Mouse (Mus musculus) lung, embryonic 15.5 days (tissue): ENCODE results near the gene Phka1. TPM values are rescaled to one million over a fixed set of nuclear protein-coding genes. Genes with fewer than 3 reads are reported as not detected.
"Not testable (repeated sequence)": the region's sequence is repeated elsewhere in the genome, so short reads cannot be mapped to it uniquely, and the experiment has no call there.

ENCODE experiments used
- ATAC-seq: fragments of 200-750 bp; cut with Nextera tagmentation; 2 replicates; pipeline ENCODE4 v1.8.0; 2017; ENCODE audit warnings: moderate number of reproducible peaks, borderline replicate concordance; ENCODE audit not compliant: low FRiP score, low TSS enrichment; ENCODE audit errors: extremely low read depth
- H3K27ac ChIP-seq: fragments of 300-500 bp; sonication (generic); 2 replicates; pipeline ENCODE4 v1.5.1; 2015; ENCODE audit warnings: moderate library complexity, mild to moderate bottlenecking, inconsistent platforms
- H3K27me3 ChIP-seq: fragments of 300-500 bp; sonication (generic); 2 replicates; pipeline ENCODE4 v1.6.1; 2015; ENCODE audit warnings: inconsistent platforms
- H3K36me3 ChIP-seq: fragments of 300-500 bp; sonication (generic); 2 replicates; pipeline ENCODE4 v1.6.1; 2015; ENCODE audit warnings: inconsistent platforms
- H3K4me1 ChIP-seq: fragments of 300-500 bp; sonication (generic); 2 replicates; pipeline ENCODE4 v1.6.1; 2015; ENCODE audit warnings: inconsistent platforms
- H3K4me2 ChIP-seq: fragments of 300-500 bp; sonication (generic); 2 replicates; pipeline ENCODE4 v1.6.1; 2015; ENCODE audit warnings: inconsistent platforms, mild to moderate bottlenecking, moderate library complexity
- H3K4me3 ChIP-seq: fragments of 300-500 bp; sonication (generic); 2 replicates; pipeline ENCODE4 v1.5.1; 2015; ENCODE audit warnings: mild to moderate bottlenecking, inconsistent platforms
- H3K9ac ChIP-seq: fragments of 300-500 bp; sonication (generic); 2 replicates; pipeline ENCODE4 v1.6.1; 2015; ENCODE audit warnings: inconsistent platforms
- H3K9me3 ChIP-seq: fragments of 300-500 bp; sonication (generic); 2 replicates; pipeline ENCODE4 v1.6.1; 2016; ENCODE audit warnings: inconsistent platforms
- WGBS: fragments of 180-500 bp; shearing (Covaris S2); methylation state at CpG from one replicate; pipeline ENCODE4 v1.1.7; 2015; 5-methylcytosine and 5-hydroxymethylcytosine counted together
- polyA plus RNA-seq: library from polyadenylated mRNA; unstranded; fragments of >200 nt; fragmentation: Nextera tagmentation; extraction: Ambion mirVana; gene quantifications from 2 replicates; pipeline ENCODE4 v1.2.1, GENCODE M21; 2015

The Phka1 gene
- polyA plus RNA-seq = 9.0 and 11.2 TPM in 2 replicates

- H3K36me3 ChIP-seq = no peaks in the 10 kb centered on the region
- ATAC-seq = peak; percentile 92
- peak within 1 kb of the TSS; percentile 45 for H3K9ac ChIP-seq
- peak within 1 kb of the TSS; percentile 61 for H3K4me2 ChIP-seq
- WGBS = 12% methylated on average over 60 of the region's 60 CpGs
- H3K27me3 ChIP-seq = peaks cover 13% of the 10 kb centered on the region
- H3K27ac ChIP-seq = no peak within 1 kb of the TSS
- H3K9me3 ChIP-seq = no peaks in the 10 kb centered on the region
- H3K4me3 ChIP-seq = peak within 1 kb of the TSS; percentile 58
- no peaks in the 10 kb centered on the region for H3K4me1 ChIP-seq
These were observed at the start of gene Phka1 for GRCm38 (mm10) chrX:102643823-102644572. Gene Phka1, minus strand, starts transcription at chrX:102644246.

GRCm38 (mm10) chrX:102689252-102689651 lies 45.2 kb upstream of the Phka1 start:
- not testable (repeated sequence) for H3K4me3 ChIP-seq, ATAC-seq, H3K9me3 ChIP-seq, H3K36me3 ChIP-seq, H3K4me1 ChIP-seq, H3K27ac ChIP-seq, H3K9ac ChIP-seq, H3K27me3 ChIP-seq, H3K4me2 ChIP-seq
- 8% methylated on average over 4 of the region's 4 CpGs for WGBS

DNA sequence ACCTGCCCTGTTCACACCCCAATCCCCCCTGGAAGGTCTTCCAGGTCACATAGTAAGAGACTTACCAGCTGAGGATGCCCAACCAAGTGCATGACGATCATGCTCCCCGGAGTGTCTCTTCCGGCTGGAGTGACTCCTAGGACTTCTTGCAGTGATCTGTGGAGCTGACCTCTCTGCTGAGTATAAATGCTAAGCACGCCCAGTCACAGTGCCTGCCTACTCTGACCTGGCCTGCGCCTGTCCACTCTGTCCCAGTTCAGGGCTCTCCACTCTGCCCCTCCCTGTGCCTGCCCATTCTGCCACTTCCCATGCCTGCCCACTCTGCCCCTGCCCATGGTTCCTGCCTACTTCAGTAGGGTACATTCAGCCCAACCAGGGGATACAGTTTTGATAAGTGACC lies 42.8 kb upstream of the Phka1 start, which contains the start of gene Gm3880:
Gm3880 (minus strand) TSS at position 101 of the 400 bp plus-strand sequence.
- peak; percentile 23; the same call in 1 of the 2 replicates for ATAC-seq
- H3K27ac ChIP-seq, H3K36me3 ChIP-seq, H3K4me2 ChIP-seq, H3K9me3 ChIP-seq, H3K9ac ChIP-seq, H3K4me3 ChIP-seq, H3K27me3 ChIP-seq, H3K4me1 ChIP-seq: not testable (repeated sequence)
- 85% methylated on average over 5 of the region's 5 CpGs for WGBS

DNA sequence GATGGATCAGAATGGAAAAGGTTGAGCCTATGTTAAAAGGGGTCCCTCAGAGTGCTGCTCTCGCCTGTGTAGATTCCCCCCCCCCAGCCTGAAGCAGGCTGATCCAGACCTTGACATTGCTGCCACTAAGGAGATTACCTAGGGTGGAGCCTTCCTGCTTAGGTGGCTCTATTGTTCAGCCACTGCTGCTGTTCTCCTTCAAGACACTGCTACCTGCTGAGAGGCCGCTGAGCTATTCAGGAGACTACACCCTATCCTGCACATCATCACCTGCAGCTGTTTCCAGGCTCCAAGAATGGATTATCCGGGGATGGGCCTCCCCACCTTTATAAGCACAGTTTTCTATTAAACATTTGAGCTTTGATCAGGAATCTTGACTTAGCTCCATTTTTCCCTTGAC lies 40.7 kb upstream of the Phka1 start:
- WGBS = 29% methylated on average over 3 of the region's 3 CpGs
- not testable (repeated sequence) for H3K4me1 ChIP-seq, H3K9me3 ChIP-seq, H3K9ac ChIP-seq, H3K27ac ChIP-seq, H3K4me2 ChIP-seq, H3K36me3 ChIP-seq, ATAC-seq, H3K4me3 ChIP-seq, H3K27me3 ChIP-seq

DNA sequence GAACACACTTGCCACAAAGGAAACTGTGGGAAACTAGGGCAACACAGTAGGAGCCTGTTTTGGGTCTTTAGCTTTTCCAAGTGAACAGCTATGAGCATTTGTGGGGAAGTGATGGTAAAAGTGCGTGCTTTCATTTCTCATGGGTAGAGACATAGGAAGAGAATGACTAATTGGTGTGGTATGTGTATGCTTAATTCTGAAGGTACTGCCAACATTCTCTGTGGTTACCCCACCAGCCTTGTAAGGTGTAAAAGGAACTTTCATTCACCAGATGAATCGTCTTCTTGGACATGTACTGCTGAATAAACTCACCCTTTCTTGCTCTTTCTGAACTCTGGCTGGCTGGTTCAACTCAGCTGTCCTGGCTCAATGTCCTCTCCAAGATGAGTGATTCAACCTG lies 22.6 kb upstream of the Phka1 start:
- Histone ChIP-seq H3K9me3 (no peaks in the 10 kb centered on the region), H3K4me3 (no peak overlapping the region), H3K27ac (no peak overlapping the region), H3K9ac (no peak overlapping the region), H3K4me1 (no peaks in the 10 kb centered on the region), H3K4me2 (no peak overlapping the region), H3K27me3 (no peaks in the 10 kb centered on the region), H3K36me3 (no peaks in the 10 kb centered on the region)
- no peak for ATAC-seq
- 69% methylated on average over 2 of the region's 2 CpGs for WGBS

GRCm38 (mm10) chrX:102660712-102661111 lies 16.7 kb upstream of the Phka1 start:
- no peaks in the 10 kb centered on the region for H3K4me1 ChIP-seq
- no peak for ATAC-seq

DNA sequence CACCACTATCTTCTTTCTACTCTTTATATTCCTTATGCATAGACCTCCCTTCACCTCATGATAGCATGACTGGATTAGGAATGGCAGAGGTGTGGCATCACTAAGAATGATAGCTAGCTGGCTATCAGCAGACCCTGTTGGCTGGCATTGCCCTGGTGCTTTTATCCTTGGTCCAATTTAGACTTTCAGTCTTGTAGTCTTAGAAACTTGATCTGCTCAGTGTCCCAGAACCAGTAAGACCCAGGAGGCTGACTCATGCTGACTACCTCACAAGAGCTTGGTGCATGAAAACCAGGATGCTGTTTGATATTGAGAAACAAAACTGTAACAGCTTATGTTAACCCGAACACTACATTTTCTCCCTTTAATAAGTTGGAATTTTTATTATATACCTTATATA lies 1.6 kb upstream of the Phka1 start:
- WGBS = 94% methylated on average over 1 of the region's 1 CpGs
- Histone ChIP-seq H3K27me3 (peaks cover 13% of the 10 kb centered on the region), H3K9ac (no peak overlapping the region), H3K36me3 (no peaks in the 10 kb centered on the region), H3K4me2 (no peak overlapping the region), H3K9me3 (no peaks in the 10 kb centered on the region), H3K27ac (no peak overlapping the region), H3K4me1 (no peaks in the 10 kb centered on the region), H3K4me3 (no peak overlapping the region)
- no peak for ATAC-seq

More at GRCm38 (mm10) chrX:102660712-102661111, 16.7 kb upstream of the Phka1 start:
- Histone ChIP-seq H3K9me3 (no peaks in the 10 kb centered on the region), H3K4me3 (no peak overlapping the region), H3K27me3 (no peaks in the 10 kb centered on the region), H3K9ac (no peak overlapping the region), H3K36me3 (no peaks in the 10 kb centered on the region), H3K27ac (no peak overlapping the region), H3K4me2 (no peak overlapping the region)
- 22% methylated on average over 3 of the region's 3 CpGs for WGBS

DNA sequence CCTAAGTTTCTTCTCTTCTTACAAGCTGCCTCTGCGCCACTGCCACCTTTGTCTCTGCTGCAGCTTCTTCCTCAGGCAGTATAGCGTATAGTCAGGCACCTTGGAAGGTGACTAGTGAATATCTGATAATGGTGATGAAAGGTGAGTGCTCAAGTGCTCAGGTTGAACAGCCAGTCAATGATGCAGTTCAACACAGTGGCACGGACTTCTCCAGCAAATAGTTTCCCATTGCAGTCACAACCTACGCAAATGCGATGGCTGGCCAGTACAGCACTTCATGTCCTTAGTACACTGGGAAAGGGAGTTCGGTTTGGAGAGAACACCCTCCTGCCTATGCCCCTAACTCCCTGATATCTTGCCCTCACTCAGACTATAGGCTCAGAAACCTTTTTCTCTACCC lies 1.1 kb upstream of the Phka1 start:
- H3K9ac ChIP-seq = no peak overlapping the region
- no peaks in the 10 kb centered on the region for H3K9me3 ChIP-seq
- no peak overlapping the region for H3K27ac ChIP-seq
- H3K4me1 ChIP-seq = no peaks in the 10 kb centered on the region
- WGBS = 38% methylated on average over 6 of the region's 6 CpGs
- peak overlapping the region; percentile 58; the same call in 1 of the 2 replicates for H3K4me3 ChIP-seq
- H3K36me3 ChIP-seq = no peaks in the 10 kb centered on the region
- no peak for ATAC-seq
- H3K27me3 ChIP-seq = peaks cover 13% of the 10 kb centered on the region
- H3K4me2 ChIP-seq = peak overlapping the region; percentile 61

GRCm38 (mm10) chrX:102644573-102644951 lies 516 bp upstream of the Phka1 start:
- Histone ChIP-seq H3K27ac (no peak overlapping the region), H3K9ac (peak overlapping the region; percentile 45), H3K36me3 (no peaks in the 10 kb centered on the region), H3K4me1 (no peaks in the 10 kb centered on the region), H3K4me3 (peak overlapping the region; percentile 58), H3K4me2 (peak overlapping the region; percentile 61), H3K9me3 (no peaks in the 10 kb centered on the region), H3K27me3 (peaks cover 13% of the 10 kb centered on the region)
- WGBS = 11% methylated on average over 8 of the region's 8 CpGs
- ATAC-seq = peak; percentile 57; the same call in 1 of the 2 replicates

GRCm38 (mm10) chrX:102601269-102601668 lies 42.8 kb downstream of the Phka1 start:
- Histone ChIP-seq H3K27me3 (no peaks in the 10 kb centered on the region), H3K27ac (no peak overlapping the region), H3K4me2 (no peak overlapping the region), H3K9ac (no peak overlapping the region), H3K4me1 (no peaks in the 10 kb centered on the region), H3K9me3 (no peaks in the 10 kb centered on the region), H3K36me3 (no peaks in the 10 kb centered on the region), H3K4me3 (no peak overlapping the region)
- ATAC-seq = no peak
- WGBS = 72% methylated on average over 2 of the region's 2 CpGs

- ATAC-seq = no peak
- Histone ChIP-seq H3K9ac (no peak overlapping the region), H3K9me3 (no peaks in the 10 kb centered on the region), H3K27ac (no peak overlapping the region), H3K4me1 (no peaks in the 10 kb centered on the region), H3K27me3 (no peaks in the 10 kb centered on the region), H3K4me2 (no peak overlapping the region), H3K36me3 (no peaks in the 10 kb centered on the region), H3K4me3 (no peak overlapping the region)
- WGBS = 57% methylated on average over 1 of the region's 1 CpGs
These were observed 55.5 kb downstream of the Phka1 start for GRCm38 (mm10) chrX:102588560-102588959.

DNA sequence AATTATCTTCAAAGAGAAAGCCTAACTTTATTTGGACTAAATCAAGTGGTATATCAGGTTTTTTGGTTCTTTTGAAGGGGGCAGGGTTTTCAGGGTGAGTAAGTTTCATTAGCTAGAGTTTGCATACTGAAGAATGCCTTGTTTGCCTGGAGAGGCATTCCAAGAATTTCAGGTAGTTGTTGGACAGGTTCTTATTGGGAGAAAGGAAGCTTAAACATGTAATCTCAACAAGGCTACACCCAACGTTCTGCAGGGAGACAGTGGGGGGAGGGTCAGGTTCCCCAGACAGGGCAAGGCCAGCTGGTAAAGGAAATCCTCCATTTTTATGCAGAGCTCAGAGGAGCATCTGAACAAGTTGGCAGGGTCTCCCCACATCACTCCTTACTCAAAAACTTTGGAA lies 72.9 kb downstream of the Phka1 start:
- H3K4me1 ChIP-seq = no peaks in the 10 kb centered on the region
- no peaks in the 10 kb centered on the region for H3K9me3 ChIP-seq
- H3K27me3 ChIP-seq = no peaks in the 10 kb centered on the region
- H3K4me2 ChIP-seq = no peak overlapping the region
- 19% methylated on average over 1 of the region's 1 CpGs for WGBS
- H3K27ac ChIP-seq = peak overlapping the region; percentile 37; the same call in 1 of the 2 replicates
- no peak overlapping the region for H3K9ac ChIP-seq
- no peaks in the 10 kb centered on the region for H3K36me3 ChIP-seq
- no peak overlapping the region for H3K4me3 ChIP-seq
- ATAC-seq = peak; percentile 76
